Mouse (Mus musculus) T-helper 1 cell (primary cell): ENCODE measurements around the gene Fam155a.
"Not testable (repeated sequence)": the region's sequence is repeated elsewhere in the genome, so short reads cannot be mapped to it uniquely, and the experiment has no call there.

Experiments used
- in situ Hi-C: fragments of 300-600 bp; cut with MboI, MseI; formaldehyde crosslinking; loops from one replicate; pipeline ENCODE4 v1.15.1; 2025; ENCODE audit warnings: high pct_unique_total_duplicates

Fam155a gene

GRCm38 (mm10) chr8:9660014-9660413 lies 110.9 kb downstream of the Fam155a start:
- in situ Hi-C loops: not testable (repeated sequence)

- in situ Hi-C loops: no loop called here
Measured at GRCm38 (mm10) chr8:9656901-9657300, 114.1 kb downstream of the Fam155a start.

DNA sequence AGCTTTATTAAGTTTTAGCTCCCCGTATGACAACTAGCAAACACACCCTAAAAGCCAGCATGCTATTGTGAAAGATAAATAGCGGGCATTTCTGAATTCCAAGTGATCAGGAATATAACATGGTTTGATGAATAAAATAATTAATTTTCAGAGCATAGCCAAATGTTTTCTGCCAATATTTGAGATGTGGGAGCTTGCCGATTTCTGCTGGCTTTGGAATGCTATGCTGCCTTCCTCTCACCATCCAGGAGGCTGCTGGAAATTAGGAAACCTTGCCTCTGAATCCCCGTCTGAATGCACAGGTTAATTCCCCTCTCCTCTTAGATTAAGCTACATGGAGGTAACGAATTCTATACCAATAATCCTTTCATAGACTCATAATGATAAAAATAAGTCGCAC lies 116.1 kb downstream of the Fam155a start:
- in situ Hi-C loops: no loop called here

DNA sequence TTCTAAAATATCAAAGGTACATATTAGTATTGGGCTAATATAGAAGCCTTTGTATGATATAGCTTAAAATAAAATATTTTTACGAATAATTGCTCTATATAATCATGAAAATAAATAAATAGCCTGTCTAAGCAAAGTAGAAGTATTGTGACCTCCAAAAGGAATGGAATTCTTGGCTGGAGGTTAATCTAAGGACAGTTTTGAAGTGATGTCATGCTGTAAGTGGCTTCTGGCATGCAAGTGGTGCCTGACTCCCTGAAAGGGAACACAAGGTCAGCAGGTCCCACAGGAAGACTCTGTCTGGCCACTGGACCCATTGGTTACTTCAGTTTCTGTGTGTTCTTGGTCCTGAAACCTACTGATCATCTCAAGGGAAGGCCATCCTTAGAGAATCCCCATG lies 117.3 kb downstream of the Fam155a start:
- in situ Hi-C loops: no loop called here

DNA sequence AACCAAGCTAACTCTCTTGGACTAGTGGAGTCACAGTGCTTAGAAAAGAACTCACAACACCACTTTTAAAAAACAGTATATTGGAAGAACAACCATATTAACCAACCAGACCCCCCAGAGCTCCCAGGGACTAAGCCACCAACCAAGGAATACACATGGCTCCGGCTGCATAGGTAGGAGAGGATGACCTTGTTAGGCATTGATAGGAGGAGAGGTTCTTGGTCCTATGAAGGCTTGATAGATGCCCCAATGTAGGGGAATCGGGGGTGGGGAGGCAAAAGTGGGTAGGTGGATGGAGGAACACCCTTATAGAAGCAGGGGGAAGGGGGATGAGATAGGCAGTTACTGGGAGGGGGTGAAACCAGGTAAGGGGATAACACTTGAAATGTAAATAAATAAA lies 132.8 kb downstream of the Fam155a start:
- in situ Hi-C loops: no loop called here

- in situ Hi-C loops: no loop called here
Measured at GRCm38 (mm10) chr8:9635240-9635639, 135.7 kb downstream of the Fam155a start.

DNA sequence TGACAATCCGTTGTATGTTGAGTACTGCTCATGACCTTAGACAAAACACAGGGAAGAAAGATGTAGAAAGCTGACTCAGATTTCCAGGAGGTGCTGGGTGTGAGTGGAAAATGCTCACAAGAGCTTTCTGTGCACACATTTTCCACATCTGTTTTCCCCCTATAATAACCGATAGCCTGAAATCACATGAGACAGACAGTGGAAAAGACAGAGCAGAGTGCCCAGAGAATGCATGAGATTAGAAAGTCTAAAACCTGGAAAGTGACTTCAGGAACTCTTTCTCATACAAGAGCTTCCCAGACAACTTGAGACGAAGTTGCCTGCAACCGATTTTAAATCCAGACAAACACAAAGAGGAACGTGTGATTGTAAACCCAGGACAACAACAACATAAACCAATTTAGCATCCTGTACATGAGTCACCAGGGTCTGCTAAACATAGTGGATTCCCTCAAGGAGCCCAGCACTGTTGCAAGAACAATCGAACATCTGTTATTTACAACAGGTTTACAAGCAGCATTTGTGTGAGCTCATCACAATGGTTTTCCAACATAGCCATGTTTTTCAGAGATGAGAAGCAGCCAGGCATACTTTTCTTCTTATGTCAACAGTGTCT lies 163.8 kb downstream of the Fam155a start:
- in situ Hi-C loops: no loop called here

DNA sequence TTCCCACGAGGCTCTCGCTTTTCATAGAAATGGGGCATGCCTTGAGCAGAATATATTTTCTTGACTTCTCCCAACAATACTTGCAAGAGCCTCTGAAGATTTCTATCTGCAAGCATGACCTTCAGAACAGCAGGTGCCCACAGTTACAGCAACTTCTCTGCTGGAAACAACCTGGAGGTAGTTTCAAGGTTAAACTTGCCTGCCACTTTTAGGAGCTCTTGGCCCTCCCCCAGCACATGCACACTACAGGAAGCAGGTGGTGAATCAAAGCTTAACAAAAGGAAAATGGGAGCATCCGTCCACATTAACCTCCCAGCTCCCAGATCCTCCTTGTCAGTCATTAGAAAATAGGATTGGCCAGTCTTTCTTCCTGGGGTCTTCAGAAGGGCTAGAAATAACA lies 175.0 kb downstream of the Fam155a start:
- in situ Hi-C loops: no loop called here

DNA sequence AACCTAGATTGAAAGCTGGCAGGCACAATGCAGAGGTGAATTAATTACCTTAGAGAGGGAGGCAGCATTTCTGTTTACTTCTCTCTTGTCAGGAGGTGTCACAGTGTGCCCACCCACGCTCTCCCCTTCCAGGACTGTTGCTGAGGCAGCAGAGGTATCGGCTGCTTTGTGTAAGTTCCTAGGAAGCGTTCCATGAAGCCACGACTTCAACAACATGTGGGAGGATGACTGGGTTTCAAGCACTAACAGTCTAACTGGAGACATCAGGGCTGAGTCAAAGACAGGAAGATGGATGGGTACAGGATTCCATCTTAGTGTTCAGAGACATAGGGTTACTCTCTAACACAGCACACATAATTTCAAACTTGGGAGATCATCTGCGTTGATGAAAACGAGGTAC lies 189.1 kb downstream of the Fam155a start:
- in situ Hi-C loops: no loop called here

GRCm38 (mm10) chr8:9580192-9580591 lies 190.8 kb downstream of the Fam155a start:
- in situ Hi-C loops: no loop called here

GRCm38 (mm10) chr8:9571977-9572376 lies 199.0 kb downstream of the Fam155a start:
- in situ Hi-C loops: no loop called here

DNA sequence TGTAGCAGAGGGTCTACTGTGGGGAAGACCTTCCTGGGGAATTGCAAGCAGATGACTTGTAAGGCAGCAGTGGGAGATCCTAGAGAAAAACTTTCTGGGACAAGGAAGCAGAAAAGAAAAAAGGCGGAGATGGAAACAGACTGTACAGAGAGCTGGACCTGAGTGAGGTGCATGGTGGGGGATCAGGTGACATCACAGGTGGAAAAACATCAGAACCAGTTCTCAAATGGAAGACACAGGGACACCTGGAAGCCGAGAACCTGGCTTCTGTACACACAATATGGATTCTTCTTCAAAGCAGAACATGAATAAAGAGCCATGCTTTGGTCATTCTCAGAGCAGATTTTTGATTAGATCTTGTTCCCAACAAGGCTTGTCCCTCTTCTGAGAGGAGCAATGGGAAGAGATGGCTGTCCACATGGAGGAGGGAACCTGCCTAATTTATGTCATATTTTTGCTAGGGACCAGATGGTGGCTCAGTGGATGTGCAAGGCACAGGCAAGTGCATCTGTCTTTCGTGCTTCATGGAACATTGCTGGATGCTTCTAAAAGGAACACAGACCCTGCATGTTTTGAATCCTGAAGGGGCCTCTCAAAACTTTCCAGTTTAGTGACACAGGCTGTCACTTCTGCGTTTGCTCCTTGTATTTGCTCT lies 201.3 kb downstream of the Fam155a start:
- in situ Hi-C loops: no loop called here

GRCm38 (mm10) chr8:9549199-9549598 lies 221.8 kb downstream of the Fam155a start:
- in situ Hi-C loops: no loop called here

GRCm38 (mm10) chr8:9547558-9547954 lies 223.4 kb downstream of the Fam155a start:
- in situ Hi-C loops: no loop called here

DNA sequence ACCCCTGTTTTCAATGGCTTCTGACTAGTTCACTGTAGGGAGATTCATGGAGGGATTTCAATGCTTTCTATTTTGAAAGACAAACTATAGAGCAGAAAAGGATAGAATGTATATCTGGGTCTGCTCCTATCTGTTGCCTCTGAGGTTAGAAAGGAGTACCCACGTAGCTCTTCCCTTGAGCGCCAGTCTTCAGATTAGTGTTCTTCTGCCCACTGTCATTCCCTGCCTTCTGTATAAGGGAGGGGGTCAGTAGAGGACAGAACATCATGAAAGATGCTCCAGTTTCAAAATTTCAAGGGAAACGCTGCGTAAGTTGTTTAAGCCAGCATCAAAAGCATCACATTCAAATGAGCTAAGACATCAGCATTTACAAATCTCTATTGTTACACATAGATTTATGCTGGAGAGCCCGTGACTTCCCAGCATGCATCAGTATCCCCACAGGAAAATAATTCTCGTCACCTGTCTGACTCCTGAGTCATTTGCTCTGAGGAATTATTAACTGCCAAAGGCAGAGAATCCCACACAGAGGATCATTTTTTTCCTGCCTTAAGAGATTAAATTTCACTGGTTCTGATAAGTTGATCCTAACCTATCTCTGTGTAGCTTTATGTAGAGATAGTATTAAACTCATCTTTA lies 223.9 kb downstream of the Fam155a start:
- in situ Hi-C loops: no loop called here

- in situ Hi-C loops: no loop called here
Measured at GRCm38 (mm10) chr8:9546429-9546828, 224.5 kb downstream of the Fam155a start.

DNA sequence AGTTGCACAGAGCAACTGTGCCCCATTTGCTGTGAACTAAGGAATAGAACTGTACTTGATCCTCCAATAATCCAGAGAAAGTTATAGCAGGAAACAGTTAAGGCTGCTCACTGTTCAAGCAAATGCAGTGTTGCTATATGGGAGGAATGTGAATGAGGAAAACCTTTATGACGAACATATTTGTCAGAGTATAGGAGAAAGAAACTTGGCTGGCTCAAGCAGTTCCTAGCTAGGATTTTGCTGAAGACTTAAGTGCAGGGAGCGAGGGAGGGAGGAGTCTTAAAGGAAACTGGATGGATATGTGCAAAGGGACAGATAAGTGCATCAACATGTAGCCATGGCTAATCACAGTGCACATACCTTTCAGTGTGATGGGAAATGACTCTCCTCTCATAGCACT lies 225.3 kb downstream of the Fam155a start:
- in situ Hi-C loops: no loop called here

GRCm38 (mm10) chr8:9535730-9536372 lies 235.1 kb downstream of the Fam155a start:
- in situ Hi-C loops: no loop called here

DNA sequence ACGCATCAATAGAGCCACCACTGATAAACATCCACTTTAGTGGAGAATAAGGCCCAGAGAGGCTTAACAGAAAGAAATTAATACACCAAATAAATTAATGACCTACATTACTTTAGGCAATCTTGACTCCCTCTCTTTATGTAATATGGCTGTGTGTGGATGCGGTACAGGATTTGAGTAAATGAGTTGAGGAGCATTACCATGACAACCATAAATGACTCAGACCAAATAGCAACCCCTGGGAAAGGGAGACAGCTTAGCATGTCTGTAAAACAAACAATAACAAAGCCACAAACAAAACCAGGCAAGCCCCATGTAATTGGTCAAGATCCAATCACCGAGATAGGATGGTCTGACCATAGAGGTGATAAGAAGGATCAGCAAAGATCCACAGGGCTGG lies 244.4 kb downstream of the Fam155a start:
- in situ Hi-C loops: no loop called here

- in situ Hi-C loops: no loop called here
Measured at GRCm38 (mm10) chr8:9521577-9521976, 249.4 kb downstream of the Fam155a start.

- in situ Hi-C loops: no loop called here
Measured at GRCm38 (mm10) chr8:9500751-9501150, 270.2 kb downstream of the Fam155a start.

DNA sequence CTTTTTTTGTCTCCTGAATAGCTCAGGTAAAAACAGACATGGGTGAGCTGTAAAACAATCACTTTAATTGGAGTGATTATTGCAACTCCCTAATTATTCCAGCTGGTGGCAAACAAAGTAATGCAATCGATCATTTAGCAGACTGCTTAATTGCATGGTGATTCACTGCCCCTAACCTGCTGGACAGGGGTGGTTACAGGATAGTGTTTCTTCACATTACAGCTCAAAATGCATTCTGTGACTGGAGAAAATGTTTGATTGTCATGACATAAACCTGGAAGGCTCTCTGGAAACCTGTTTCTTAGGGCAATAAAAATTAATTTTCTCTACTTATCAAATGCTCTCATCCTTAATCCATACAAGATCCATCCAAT lies 276.7 kb downstream of the Fam155a start:
- in situ Hi-C loops: no loop called here
